Mouse (Mus musculus) megakaryocyte, embryonic 14.5 days (primary cell): ENCODE data around the gene Nrm.

Experiments used
- FLI1 ChIP-seq: IDR thresholded peaks from 2 replicates; pipeline ENCODE4 v1.6.1; 2012; ENCODE audit warnings: low read length, inconsistent platforms, mixed read lengths
- GATA1 ChIP-seq: IDR thresholded peaks from 3 replicates; pipeline ENCODE4 v1.6.1; 2012; ENCODE audit warnings: mixed read lengths, low read length, inconsistent platforms, borderline replicate concordance

DNA sequence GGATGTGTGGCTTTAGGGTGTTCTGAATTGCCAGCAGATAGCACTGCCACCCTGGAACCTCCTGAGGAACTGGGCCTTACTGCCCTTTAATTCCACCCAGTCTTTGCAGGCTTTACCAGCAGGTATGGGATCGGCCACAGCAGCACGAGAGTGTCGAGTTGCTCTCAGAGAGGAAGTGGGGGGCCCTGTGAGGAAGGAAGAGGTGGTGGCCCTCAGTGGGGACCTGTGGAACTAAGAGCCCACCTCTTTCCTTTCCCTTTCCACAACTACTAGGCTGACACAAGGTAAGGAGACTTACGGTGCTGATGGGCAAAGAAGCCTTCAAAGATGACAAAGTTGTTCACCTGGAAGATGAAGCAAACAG, 42.9 kb downstream of the Nrm start:
- TF ChIP-seq FLI1 = no peak
- TF ChIP-seq GATA1 = no peak
